Mouse (Mus musculus): Measurements from ENCODE around the gene Meox1. TPM values are rescaled to one million over a fixed set of nuclear protein-coding genes. Genes with fewer than 3 reads are reported as not detected.

Gene Meox1
- polyA plus RNA-seq, 1 experiment from 2014 or later: 4.0 TPM

DNA sequence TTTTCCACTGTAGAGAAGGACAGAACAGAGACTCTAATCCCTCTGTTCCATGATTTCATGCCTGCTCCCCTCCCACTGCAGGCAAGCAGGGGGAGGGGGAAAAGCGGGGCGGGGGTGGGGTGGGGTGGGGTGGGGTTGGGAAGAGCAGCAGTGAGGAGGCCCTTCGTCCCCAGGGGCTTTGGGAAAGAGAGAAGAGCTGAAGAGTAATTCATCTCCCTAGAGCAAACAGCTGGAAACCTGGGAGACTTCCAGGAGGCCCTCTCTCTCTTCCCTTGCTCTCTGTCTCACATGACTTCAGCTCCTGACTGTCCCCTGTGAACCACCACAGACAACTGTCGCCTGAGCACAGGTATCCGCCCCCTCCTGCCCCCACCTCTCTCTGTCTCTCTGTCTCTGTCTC lies 35.4 kb downstream of the Meox1 start:
- 21% methylated on average over 2 of the region's 5 CpGs for WGBS
- ATAC-seq (replicated peaks; ENCODE audit: low FRiP score, low TSS enrichment, low read depth): peak; percentile 61; the same call in 1 of the 2 replicates
- Histone ChIP-seq H3K4me1 (replicated peaks; ENCODE audit: control insufficient read depth, insufficient read depth, low read length) (peaks cover 14% of the 10 kb centered on the region; the same call in 1 of the 2 replicates), H3K9ac (ENCODE audit: low read length) (no peak overlapping the region), H3K4me3 (ENCODE audit: low read depth, low read length) (no peak overlapping the region), H3K27ac (ENCODE audit: low read depth) (peak overlapping the region; percentile 72), H3K27me3 (replicated peaks; ENCODE audit: control insufficient read depth, insufficient read depth, low read length) (no peaks in the 10 kb centered on the region), H3K36me3 (ENCODE audit: control insufficient read depth, insufficient read depth, low read length) (no peaks in the 10 kb centered on the region), H3K4me2 (ENCODE audit: low read length) (peak overlapping the region; percentile 27; the same call in 1 of the 2 replicates), H3K9me3 (ENCODE audit: control insufficient read depth, low read length) (no peaks in the 10 kb centered on the region)
- DNase-seq (ENCODE audit: low spot score): no peak

DNA sequence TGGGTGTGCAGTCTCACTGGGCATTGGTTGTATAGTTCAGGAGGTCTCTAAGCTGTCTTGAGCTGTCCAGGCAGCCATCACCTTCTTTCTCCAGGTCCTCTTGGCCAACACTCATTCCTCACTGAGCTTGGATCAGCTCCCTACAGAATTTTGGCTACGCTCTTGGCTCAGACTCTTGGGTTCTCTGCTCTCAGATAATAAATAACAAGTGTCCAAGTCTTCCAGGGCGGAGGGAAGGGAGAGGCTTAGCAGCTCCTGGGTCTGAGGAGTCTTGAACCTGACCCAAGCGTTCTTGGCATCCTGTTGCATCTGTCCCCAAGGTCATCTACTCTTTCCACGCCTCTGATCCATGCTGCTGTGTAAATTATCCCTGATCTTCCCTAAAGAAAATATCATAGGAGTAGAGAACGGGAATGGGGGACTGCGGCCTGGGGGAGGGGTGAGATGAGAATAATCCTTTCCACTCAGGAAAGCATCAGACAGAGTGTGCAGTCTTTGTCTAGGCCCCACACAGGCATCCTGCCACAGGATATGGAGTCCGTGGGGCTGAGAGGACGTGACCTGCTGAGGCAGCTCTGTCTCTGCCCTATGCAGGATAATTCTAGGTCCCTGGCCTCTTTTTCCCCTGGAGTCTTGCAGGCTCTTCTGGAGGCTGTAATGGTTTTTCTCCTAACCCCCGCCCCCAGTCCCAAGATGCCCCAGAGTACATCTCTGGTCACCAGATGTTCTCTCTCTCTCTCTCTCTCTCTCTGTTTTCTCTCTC lies 38.0 kb downstream of the Meox1 start:
- H3K9ac ChIP-seq (ENCODE audit: low read length): no peak overlapping the region
- no peak for ATAC-seq (replicated peaks; ENCODE audit: low FRiP score, low TSS enrichment, low read depth)
- no peaks in the 10 kb centered on the region for H3K36me3 ChIP-seq (ENCODE audit: control insufficient read depth, insufficient read depth, low read length)
- peaks cover 17% of the 10 kb centered on the region for H3K4me1 ChIP-seq (replicated peaks; ENCODE audit: control insufficient read depth, insufficient read depth, low read length)
- no peak for DNase-seq (ENCODE audit: low spot score)
- no peaks in the 10 kb centered on the region for H3K9me3 ChIP-seq (ENCODE audit: control insufficient read depth, low read length)
- 58% methylated on average over 9 of the region's 9 CpGs for WGBS
- no peak overlapping the region for H3K4me2 ChIP-seq (ENCODE audit: low read length)
- H3K4me3 ChIP-seq (ENCODE audit: low read depth, low read length): no peak overlapping the region
- H3K27me3 ChIP-seq (replicated peaks; ENCODE audit: control insufficient read depth, insufficient read depth, low read length): no peaks in the 10 kb centered on the region
- H3K27ac ChIP-seq (ENCODE audit: low read depth): no peak overlapping the region

DNA sequence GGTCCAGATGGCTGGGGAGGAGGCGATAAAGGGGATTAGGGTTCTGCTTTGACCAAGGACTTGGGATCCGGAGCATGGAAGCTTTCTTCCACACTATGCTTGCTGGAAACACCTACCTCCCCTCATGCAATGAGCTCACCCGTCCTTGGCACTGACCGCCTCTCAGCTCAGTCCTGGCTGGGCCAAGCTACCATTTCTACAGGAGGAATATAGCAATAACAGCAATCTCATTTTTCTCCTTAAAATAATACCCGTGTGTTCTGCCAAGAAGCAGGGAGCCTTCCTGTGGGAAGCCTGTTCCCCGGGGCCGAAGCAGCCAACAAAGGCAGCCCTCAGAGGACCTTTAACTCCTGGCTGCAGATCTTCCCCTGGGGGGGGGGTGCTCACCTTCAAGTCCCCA lies 43.1 kb downstream of the Meox1 start:
- H3K36me3 ChIP-seq (ENCODE audit: control insufficient read depth, insufficient read depth, low read length): no peaks in the 10 kb centered on the region
- no peaks in the 10 kb centered on the region for H3K9me3 ChIP-seq (ENCODE audit: control insufficient read depth, low read length)
- H3K4me1 ChIP-seq (replicated peaks; ENCODE audit: control insufficient read depth, insufficient read depth, low read length): peaks cover 8% of the 10 kb centered on the region
- no peak overlapping the region for H3K9ac ChIP-seq (ENCODE audit: low read length)
- H3K27me3 ChIP-seq (replicated peaks; ENCODE audit: control insufficient read depth, insufficient read depth, low read length): no peaks in the 10 kb centered on the region
- no peak for ATAC-seq (replicated peaks; ENCODE audit: low FRiP score, low TSS enrichment, low read depth)
- H3K4me2 ChIP-seq (ENCODE audit: low read length): peak overlapping the region; percentile 16
- WGBS: 60% methylated on average over 7 of the region's 7 CpGs
- H3K4me3 ChIP-seq (ENCODE audit: low read depth, low read length): no peak overlapping the region
- DNase-seq (ENCODE audit: low spot score): no peak
- peak overlapping the region; percentile 60; the same call in 1 of the 2 replicates for H3K27ac ChIP-seq (ENCODE audit: low read depth)

DNA sequence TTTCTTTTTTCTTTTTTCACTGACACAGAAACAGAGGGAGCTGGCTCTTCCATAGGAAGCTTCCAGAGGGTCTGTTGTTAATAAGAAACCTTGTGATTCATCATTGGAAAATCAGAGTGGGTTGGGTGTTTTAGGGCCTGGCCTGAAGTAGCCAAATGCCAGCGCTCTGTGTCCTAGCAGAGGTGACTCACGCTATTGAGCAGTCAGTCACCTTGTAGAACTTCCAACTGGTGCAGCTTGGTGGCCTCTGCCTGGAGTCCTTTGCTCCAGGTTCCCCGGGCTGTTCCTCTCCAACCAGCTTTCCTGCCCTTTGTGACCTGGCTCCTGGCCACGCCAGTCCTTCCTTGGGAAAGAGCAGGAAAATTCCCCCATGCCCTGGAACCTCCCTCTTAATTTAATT lies 44.9 kb downstream of the Meox1 start:
- Histone ChIP-seq H3K4me3 (ENCODE audit: low read depth, low read length) (no peak overlapping the region), H3K4me2 (ENCODE audit: low read length) (no peak overlapping the region), H3K9ac (ENCODE audit: low read length) (no peak overlapping the region), H3K36me3 (ENCODE audit: control insufficient read depth, insufficient read depth, low read length) (no peaks in the 10 kb centered on the region), H3K4me1 (replicated peaks; ENCODE audit: control insufficient read depth, insufficient read depth, low read length) (peaks cover 7% of the 10 kb centered on the region; the same call in 1 of the 2 replicates), H3K9me3 (ENCODE audit: control insufficient read depth, low read length) (no peaks in the 10 kb centered on the region), H3K27me3 (replicated peaks; ENCODE audit: control insufficient read depth, insufficient read depth, low read length) (no peaks in the 10 kb centered on the region), H3K27ac (ENCODE audit: low read depth) (no peak overlapping the region)
- ATAC-seq (replicated peaks; ENCODE audit: low FRiP score, low TSS enrichment, low read depth) (no peak), DNase-seq (ENCODE audit: low spot score) (no peak)
- WGBS: 69% methylated on average over 4 of the region's 4 CpGs

DNA sequence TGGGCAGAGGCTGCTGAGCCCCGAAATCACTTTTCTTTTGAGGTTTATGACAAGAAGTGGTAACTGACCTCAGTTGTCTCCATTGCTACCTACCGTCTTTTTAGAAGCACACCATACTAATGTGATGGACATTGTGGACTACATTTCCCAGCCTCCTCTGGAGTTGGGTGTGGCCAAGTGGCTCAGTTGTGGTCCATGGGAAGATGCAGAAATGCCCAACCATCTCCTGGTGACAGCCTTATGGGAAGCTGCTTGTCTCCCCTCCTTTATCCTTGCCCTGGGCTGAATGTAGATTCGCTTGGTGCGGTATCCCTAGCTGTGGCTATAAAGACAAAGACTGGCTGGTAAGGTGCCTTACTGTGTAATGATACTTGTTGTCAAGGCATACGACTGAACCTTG lies 46.7 kb downstream of the Meox1 start:
- Histone ChIP-seq H3K4me2 (ENCODE audit: low read length) (no peak overlapping the region), H3K9me3 (ENCODE audit: control insufficient read depth, low read length) (no peaks in the 10 kb centered on the region), H3K4me3 (ENCODE audit: low read depth, low read length) (no peak overlapping the region), H3K27me3 (replicated peaks; ENCODE audit: control insufficient read depth, insufficient read depth, low read length) (no peaks in the 10 kb centered on the region), H3K4me1 (replicated peaks; ENCODE audit: control insufficient read depth, insufficient read depth, low read length) (peaks cover 8% of the 10 kb centered on the region; the same call in 1 of the 2 replicates), H3K27ac (ENCODE audit: low read depth) (no peak overlapping the region), H3K9ac (ENCODE audit: low read length) (no peak overlapping the region), H3K36me3 (ENCODE audit: control insufficient read depth, insufficient read depth, low read length) (no peaks in the 10 kb centered on the region)
- DNase-seq (ENCODE audit: low spot score) (no peak), ATAC-seq (replicated peaks; ENCODE audit: low FRiP score, low TSS enrichment, low read depth) (no peak)
- WGBS: 91% methylated on average over 5 of the region's 5 CpGs

DNA sequence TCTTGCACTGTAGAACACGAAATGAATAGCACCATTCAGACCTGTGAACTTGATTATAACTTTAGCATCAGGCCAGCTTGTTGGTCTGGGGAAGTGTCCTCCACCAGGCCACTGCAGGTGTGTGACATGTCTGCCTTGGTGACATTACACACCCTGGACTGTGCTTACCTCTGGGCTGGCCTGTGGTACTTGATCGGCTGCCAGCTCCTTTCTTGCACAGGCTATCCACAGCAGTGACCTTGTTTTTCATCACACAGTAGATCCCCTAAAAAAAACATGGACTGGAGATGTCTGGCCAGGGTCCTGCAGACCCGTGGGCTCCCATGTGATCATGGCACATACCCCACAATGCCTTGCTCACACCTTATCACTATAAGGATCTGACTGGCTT lies 51.4 kb downstream of the Meox1 start:
- H3K27ac ChIP-seq (ENCODE audit: low read depth): peak overlapping the region; percentile 64
- WGBS: 81% methylated on average over 3 of the region's 3 CpGs
- no peaks in the 10 kb centered on the region for H3K27me3 ChIP-seq (replicated peaks; ENCODE audit: control insufficient read depth, insufficient read depth, low read length)
- 0 out of 2 replicates have a peak, but pooled peaks cover 4% of the 10 kb centered on the region for H3K9me3 ChIP-seq (ENCODE audit: control insufficient read depth, low read length)
- ATAC-seq (replicated peaks; ENCODE audit: low FRiP score, low TSS enrichment, low read depth): no peak
- no peak for DNase-seq (ENCODE audit: low spot score)
- no peak overlapping the region for H3K4me3 ChIP-seq (ENCODE audit: low read depth, low read length)
- no peak overlapping the region for H3K4me2 ChIP-seq (ENCODE audit: low read length)
- H3K4me1 ChIP-seq (replicated peaks; ENCODE audit: control insufficient read depth, insufficient read depth, low read length): 0 out of 2 replicates have a peak, but pooled peaks cover 11% of the 10 kb centered on the region
- H3K9ac ChIP-seq (ENCODE audit: low read length): no peak overlapping the region
- no peaks in the 10 kb centered on the region for H3K36me3 ChIP-seq (ENCODE audit: control insufficient read depth, insufficient read depth, low read length)

DNA sequence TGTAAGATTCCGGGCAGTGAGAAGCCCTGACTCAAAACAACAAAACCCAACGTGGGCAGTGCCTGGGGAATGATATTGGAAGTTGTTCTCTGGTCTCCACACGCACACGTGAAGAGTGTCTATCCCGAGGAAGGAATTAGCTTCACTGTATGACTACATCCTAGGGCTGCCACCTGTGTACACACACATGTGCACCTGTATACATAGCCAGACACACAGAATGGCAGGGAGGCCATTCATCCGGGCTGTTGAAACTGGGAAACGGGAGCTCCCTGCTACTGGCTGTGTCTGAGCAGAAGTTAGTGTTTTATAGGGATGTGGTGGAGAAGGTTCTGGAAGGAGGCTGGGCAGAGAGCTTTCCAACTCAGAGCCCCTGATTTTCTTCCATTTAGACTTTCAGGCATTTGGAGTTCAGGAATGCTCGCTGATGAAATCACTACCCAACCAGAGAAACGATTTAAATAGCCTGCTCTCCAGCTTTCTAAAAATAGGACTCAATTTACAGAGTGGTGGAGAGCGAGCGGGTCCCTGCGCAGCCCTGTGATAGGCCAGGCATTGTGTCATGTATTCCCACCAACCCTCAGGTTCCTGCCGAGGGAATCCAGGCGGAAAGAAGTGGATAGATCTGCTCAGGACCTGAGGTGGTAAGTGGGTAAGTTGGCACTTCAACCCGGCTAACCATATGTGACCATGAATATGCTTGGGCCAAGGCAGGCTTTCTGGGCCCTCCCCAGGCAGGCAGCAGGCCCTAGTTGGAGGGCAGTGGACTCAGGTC lies 52.0 kb downstream of the Meox1 start:
- WGBS: 69% methylated on average over 15 of the region's 15 CpGs
- 0 out of 2 replicates have a peak, but pooled peaks cover 11% of the 10 kb centered on the region for H3K4me1 ChIP-seq (replicated peaks; ENCODE audit: control insufficient read depth, insufficient read depth, low read length)
- no peak overlapping the region for H3K4me2 ChIP-seq (ENCODE audit: low read length)
- ATAC-seq (replicated peaks; ENCODE audit: low FRiP score, low TSS enrichment, low read depth): no peak
- 0 out of 2 replicates have a peak, but pooled peaks cover 4% of the 10 kb centered on the region for H3K9me3 ChIP-seq (ENCODE audit: control insufficient read depth, low read length)
- no peak for DNase-seq (ENCODE audit: low spot score)
- H3K9ac ChIP-seq (ENCODE audit: low read length): no peak overlapping the region
- no peak overlapping the region for H3K4me3 ChIP-seq (ENCODE audit: low read depth, low read length)
- no peaks in the 10 kb centered on the region for H3K36me3 ChIP-seq (ENCODE audit: control insufficient read depth, insufficient read depth, low read length)
- H3K27ac ChIP-seq (ENCODE audit: low read depth): peak overlapping the region; percentile 64
- H3K27me3 ChIP-seq (replicated peaks; ENCODE audit: control insufficient read depth, insufficient read depth, low read length): no peaks in the 10 kb centered on the region

DNA sequence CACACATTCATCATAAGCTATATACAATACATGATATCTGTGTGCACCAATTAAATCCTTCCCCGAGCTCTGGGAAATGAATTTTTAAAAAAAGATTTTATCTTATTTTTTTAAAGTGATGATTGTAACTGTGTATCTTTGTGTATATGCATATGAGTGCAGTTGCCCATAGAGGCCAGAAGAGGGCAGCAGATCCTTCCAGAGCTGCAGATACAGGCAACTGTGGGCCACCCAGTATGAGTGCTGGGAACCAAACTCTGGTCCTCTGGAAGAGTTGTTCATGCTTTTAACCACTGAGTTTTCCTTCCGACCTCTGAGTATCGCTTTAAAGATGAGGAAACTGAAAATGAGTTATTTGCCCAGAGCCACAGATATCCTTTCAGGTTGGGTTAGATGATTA lies 53.8 kb downstream of the Meox1 start:
- Histone ChIP-seq H3K9ac (ENCODE audit: low read length) (no peak overlapping the region), H3K36me3 (ENCODE audit: control insufficient read depth, insufficient read depth, low read length) (no peaks in the 10 kb centered on the region), H3K4me2 (ENCODE audit: low read length) (no peak overlapping the region), H3K27ac (ENCODE audit: low read depth) (no peak overlapping the region), H3K4me3 (ENCODE audit: low read depth, low read length) (no peak overlapping the region), H3K9me3 (ENCODE audit: control insufficient read depth, low read length) (0 out of 2 replicates have a peak, but pooled peaks cover 4% of the 10 kb centered on the region), H3K27me3 (replicated peaks; ENCODE audit: control insufficient read depth, insufficient read depth, low read length) (no peaks in the 10 kb centered on the region), H3K4me1 (replicated peaks; ENCODE audit: control insufficient read depth, insufficient read depth, low read length) (0 out of 2 replicates have a peak, but pooled peaks cover 11% of the 10 kb centered on the region)
- 96% methylated on average over 3 of the region's 3 CpGs for WGBS
- no peak for ATAC-seq (replicated peaks; ENCODE audit: low FRiP score, low TSS enrichment, low read depth)
- DNase-seq (ENCODE audit: low spot score): no peak

All from intestine, embryonic 14.5 days (tissue).